Mouse (Mus musculus): ENCODE data around the gene Cnot6l. TPM values are rescaled to one million over a fixed set of nuclear protein-coding genes. Genes with fewer than 3 reads are reported as not detected.

The Cnot6l gene
- 100 to 1,000 TPM; 103 to 142 TPM for total RNA-seq (2023)

GRCm38 (mm10) chr5:96164021-96164411 lies at the start of gene Cnot6l:
Gene Cnot6l (minus strand): TSS chr5:96164171.

GRCm38 (mm10) chr5:96209459-96209858 lies 45.5 kb upstream of the Cnot6l start, which contains the start of gene Mrpl1:
Gene Mrpl1 (plus strand): TSS chr5:96209493.

Other genes with a start within 250 kb of the Cnot6l start
- gene Cxcl13, start 207.2 kb downstream of the Cnot6l start, total RNA-seq (2023), result 1 to 10 TPM; 1.7 to 5.2 TPM
- gene Mrpl1, start 45.3 kb upstream of the Cnot6l start, total RNA-seq (2023), result 10 to 100 TPM; 14.4 to 14.5 TPM
- gene Fras1, start 209.8 kb upstream of the Cnot6l start, total RNA-seq (2023), result 1 to 10 TPM in 1 of 2 experiments, under 1 TPM in 1; 0.03 to 1.0 TPM

Data from monocyte, adult 59 days (primary cell).